Mouse (Mus musculus): Measurements from ENCODE around the gene Krt17.

GRCm38 (mm10) chr11:100221741-100222140 is 39.1 kb downstream of the Krt17 start:
- no peak for TF ChIP-seq CTCF (IDR thresholded peaks at IDR 0.05; ENCODE audit: control insufficient read depth, insufficient read depth, insufficient replicate concordance, low read depth, low read length)
- no peak for TF ChIP-seq POLR2A (IDR thresholded peaks at IDR 0.05; ENCODE audit: control insufficient read depth, low read depth, low read length)

Measured in testis, adult 2 months (tissue).